Mouse (Mus musculus) hindbrain, embryonic 11.5 days (tissue): ENCODE data around the gene Cfap74. TPM values are rescaled to one million over a fixed set of nuclear protein-coding genes. Genes with fewer than 3 reads are reported as not detected.

Experiments
- ATAC-seq: fragments of 200-750 bp; cut with Nextera tagmentation; 2 replicates; pipeline ENCODE4 v1.8.0; 2017; ENCODE audit warnings: mild to moderate bottlenecking, moderate TSS enrichment, moderate library complexity; ENCODE audit not compliant: low FRiP score
- DNase-seq: peaks from one replicate; pipeline ENCODE4 v3.0.0-alpha.2; 2015; ENCODE audit warnings: low spot score
- H3K27ac ChIP-seq: fragments of 300-500 bp; sonication (generic); 2 replicates; pipeline ENCODE4 v1.5.1; 2014; ENCODE audit warnings: mild to moderate bottlenecking, low read depth, low read length
- H3K27me3 ChIP-seq: fragments of 300-500 bp; sonication (generic); 2 replicates; pipeline ENCODE4 v1.6.1; 2014; ENCODE audit warnings: mild to moderate bottlenecking, low read length, moderate library complexity, mixed read lengths; ENCODE audit not compliant: control insufficient read depth, insufficient read depth
- H3K36me3 ChIP-seq: fragments of 300-500 bp; sonication (generic); 2 replicates; pipeline ENCODE4 v1.6.1; 2014; ENCODE audit warnings: mild to moderate bottlenecking, low read length, moderate library complexity, mixed read lengths; ENCODE audit not compliant: control insufficient read depth, insufficient read depth
- H3K4me1 ChIP-seq: fragments of 300-500 bp; sonication (generic); replicated peaks from 2 replicates; pipeline ENCODE4 v1.6.1; 2014; ENCODE audit warnings: low read length, mixed read lengths; ENCODE audit not compliant: control insufficient read depth, insufficient read depth
- H3K4me2 ChIP-seq: fragments of 300-500 bp; sonication (generic); replicated peaks from 2 replicates; pipeline ENCODE4 v1.6.1; 2014; ENCODE audit warnings: mild to moderate bottlenecking, low read depth, low read length
- H3K4me3 ChIP-seq: fragments of 300-500 bp; sonication (generic); 2 replicates; pipeline ENCODE4 v1.5.1; 2014; ENCODE audit warnings: low read depth, low read length
- H3K9ac ChIP-seq: fragments of 300-500 bp; sonication (generic); 2 replicates; pipeline ENCODE4 v1.6.1; 2014; ENCODE audit warnings: low read depth, low read length
- H3K9me3 ChIP-seq: fragments of 300-500 bp; sonication (generic); 2 replicates; pipeline ENCODE4 v1.6.1; 2016; ENCODE audit warnings: low read length; ENCODE audit not compliant: control insufficient read depth
- WGBS: fragments of 180-500 bp; shearing (Covaris S2); extraction: QIAGEN DNeasy Blood & Tissue Kit; methylation state at CpG from one replicate; pipeline ENCODE4 v1.1.7; 2014; 5-methylcytosine and 5-hydroxymethylcytosine counted together
- polyA plus RNA-seq: library from polyadenylated mRNA; unstranded; fragments of >200 nt; fragmentation: Nextera tagmentation; extraction: Ambion mirVana; gene quantifications from 2 replicates; pipeline ENCODE4 v1.2.1, GENCODE M21; 2014

Cfap74 gene
- polyA plus RNA-seq, 1 experiment from 2014 or later: 6.8 TPM

DNA sequence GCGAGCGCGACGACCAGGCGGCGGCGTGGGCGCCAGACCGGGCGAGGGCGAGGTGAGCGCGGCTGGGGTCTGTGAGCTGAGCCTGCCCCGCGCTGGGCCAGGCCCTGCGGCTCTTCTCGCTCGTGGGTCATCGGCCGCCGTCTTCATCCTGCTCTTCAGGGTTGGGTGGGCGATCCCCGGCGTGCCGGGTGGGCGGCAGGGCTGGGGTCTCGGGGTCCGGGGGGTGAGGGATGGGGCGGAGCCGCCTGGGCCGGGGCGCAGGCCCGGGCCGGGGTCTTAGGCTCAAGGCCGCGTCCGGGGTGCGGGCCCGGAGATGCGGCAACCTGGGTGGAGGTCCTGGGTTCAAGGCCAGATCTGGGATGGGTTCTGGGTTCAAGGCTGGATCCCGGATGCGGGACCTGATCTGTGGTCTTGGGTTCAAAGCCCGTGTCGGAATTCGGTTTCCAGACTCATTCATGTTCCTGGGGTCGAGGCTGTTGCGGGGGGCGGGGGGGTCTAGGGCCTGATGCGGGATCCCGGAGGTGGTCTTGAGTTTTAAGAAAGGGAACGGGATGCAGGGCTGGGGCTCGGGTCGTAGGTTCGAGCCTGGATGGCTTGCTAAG is 82.6 kb downstream of the Cfap74 start:
- Histone ChIP-seq H3K9ac (peak overlapping the region; percentile 100), H3K4me3 (peak overlapping the region; percentile 100), H3K27me3 (no peaks in the 10 kb centered on the region), H3K27ac (peak overlapping the region; percentile 91), H3K9me3 (no peaks in the 10 kb centered on the region), H3K4me1 (peaks cover 8% of the 10 kb centered on the region), H3K36me3 (no peaks in the 10 kb centered on the region), H3K4me2 (peak overlapping the region; percentile 69)
- ATAC-seq: peak; percentile 64
- DNase-seq: peak; percentile 76
- WGBS: under 1% methylated on average over 40 of the region's 54 CpGs

DNA sequence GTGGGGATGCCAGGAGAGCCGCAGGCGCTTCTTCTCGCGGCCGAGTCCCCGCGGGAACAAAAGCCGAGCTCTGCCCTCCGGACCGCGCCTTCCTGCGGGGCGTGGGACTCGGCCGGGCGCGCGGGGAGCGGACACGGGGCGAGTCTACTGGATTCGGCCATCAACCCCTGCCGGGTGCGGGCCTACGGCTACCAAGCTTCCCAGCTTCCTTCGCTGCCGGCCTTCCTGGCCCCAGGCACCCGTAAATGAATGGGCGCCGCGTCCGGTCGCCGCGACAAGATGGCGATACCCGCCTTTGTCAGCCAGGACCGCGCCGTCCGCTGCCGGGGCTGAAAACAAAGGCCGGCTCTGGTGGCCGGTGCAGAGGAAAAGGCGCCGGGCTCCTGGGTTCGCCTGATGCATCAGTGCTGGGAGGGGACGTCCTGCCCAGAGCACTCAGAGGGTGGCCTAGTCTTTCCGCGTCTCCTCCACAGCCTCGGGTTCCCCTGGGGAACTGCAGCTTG is 83.2 kb downstream of the Cfap74 start:
- WGBS: under 1% methylated on average over 51 of the region's 51 CpGs
- H3K27me3 ChIP-seq: no peaks in the 10 kb centered on the region
- peak overlapping the region; percentile 100 for H3K9ac ChIP-seq
- H3K36me3 ChIP-seq: no peaks in the 10 kb centered on the region
- H3K4me1 ChIP-seq: peaks cover 8% of the 10 kb centered on the region
- H3K4me2 ChIP-seq: peak overlapping the region; percentile 69
- DNase-seq: peak; percentile 71
- H3K27ac ChIP-seq: peak overlapping the region; percentile 91
- ATAC-seq: 0 out of 2 replicates have a peak, but pooled peaks have one; percentile 18
- H3K9me3 ChIP-seq: no peaks in the 10 kb centered on the region
- peak overlapping the region; percentile 100 for H3K4me3 ChIP-seq

DNA sequence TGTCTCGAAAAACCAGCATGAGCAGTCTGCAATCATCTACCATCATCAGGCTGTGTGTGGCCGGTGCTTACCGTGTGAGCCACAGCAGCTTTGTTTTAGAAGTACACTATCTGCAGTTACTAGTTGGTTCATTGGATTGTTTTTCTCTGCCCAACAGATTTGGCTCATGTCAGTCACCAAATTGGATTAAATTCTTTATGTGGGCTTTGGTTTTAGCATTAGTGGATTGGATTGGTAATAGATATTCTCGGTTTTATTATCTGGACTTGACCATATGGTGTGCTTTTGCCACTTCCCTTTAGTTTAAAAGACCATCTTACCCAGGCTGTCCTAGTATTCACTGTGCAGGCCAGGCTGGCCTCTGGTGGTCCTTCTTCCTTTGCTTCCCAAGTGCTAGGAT is 85.9 kb downstream of the Cfap74 start:
- no peak overlapping the region for H3K4me2 ChIP-seq
- ATAC-seq (no peak), DNase-seq (no peak)
- 89% methylated on average over 4 of the region's 4 CpGs for whole genome bisulfite sequencing
- no peak overlapping the region for H3K4me3 ChIP-seq
- no peaks in the 10 kb centered on the region for H3K36me3 ChIP-seq
- H3K4me1 ChIP-seq: peaks cover 8% of the 10 kb centered on the region
- H3K27ac ChIP-seq: no peak overlapping the region
- H3K27me3 ChIP-seq: no peaks in the 10 kb centered on the region
- no peak overlapping the region for H3K9ac ChIP-seq
- no peaks in the 10 kb centered on the region for H3K9me3 ChIP-seq

DNA sequence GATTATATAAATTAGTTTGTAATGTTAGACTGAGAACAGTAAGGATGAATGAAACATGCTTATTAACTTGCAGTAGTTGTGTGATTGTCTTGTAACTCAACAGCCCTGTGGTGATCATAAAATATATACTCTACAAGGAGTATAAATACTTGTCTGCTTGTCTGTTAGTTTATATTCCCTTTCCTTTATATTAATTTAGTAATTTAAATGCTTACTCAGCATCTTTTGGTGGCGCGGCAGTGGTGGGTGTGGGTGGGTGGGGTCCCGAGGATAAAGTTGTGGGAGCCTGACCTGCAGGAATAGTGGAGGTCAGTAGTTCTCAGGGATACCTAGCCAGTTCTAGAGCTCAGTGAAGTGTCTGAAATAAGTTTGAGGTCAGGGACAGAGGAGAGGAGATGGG is 89.0 kb downstream of the Cfap74 start:
- Histone ChIP-seq H3K27ac (no peak overlapping the region), H3K9me3 (no peaks in the 10 kb centered on the region), H3K27me3 (no peaks in the 10 kb centered on the region), H3K4me1 (peaks cover 2% of the 10 kb centered on the region), H3K4me3 (no peak overlapping the region), H3K36me3 (no peaks in the 10 kb centered on the region), H3K4me2 (no peak overlapping the region), H3K9ac (no peak overlapping the region)
- ATAC-seq (no peak), DNase-seq (no peak)
- 87% methylated on average over 3 of the region's 3 CpGs for WGBS

DNA sequence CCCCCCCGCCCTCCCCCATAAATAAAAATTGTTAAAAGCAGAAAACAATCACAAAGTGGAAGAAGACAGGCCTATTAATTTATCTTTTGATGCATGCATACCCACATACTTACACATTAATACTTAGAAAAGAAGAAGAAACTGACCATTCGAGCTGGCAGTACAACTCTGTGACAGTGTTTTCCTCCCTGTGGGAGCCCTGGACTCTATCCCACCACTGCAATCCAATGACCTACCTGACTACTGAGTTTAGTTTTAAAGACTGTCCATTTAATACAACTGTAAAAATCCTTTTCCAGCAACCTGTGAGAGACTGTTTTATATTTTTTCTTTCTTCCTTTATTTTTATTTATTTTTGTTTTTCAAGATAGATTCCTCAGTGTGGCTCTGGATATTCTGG is 92.1 kb downstream of the Cfap74 start:
- WGBS: 73% methylated on average over 2 of the region's 2 CpGs
- Histone ChIP-seq H3K4me3 (no peak overlapping the region), H3K4me1 (no peaks in the 10 kb centered on the region), H3K9ac (no peak overlapping the region), H3K9me3 (no peaks in the 10 kb centered on the region), H3K4me2 (no peak overlapping the region), H3K27ac (no peak overlapping the region), H3K27me3 (no peaks in the 10 kb centered on the region), H3K36me3 (no peaks in the 10 kb centered on the region)
- DNase-seq: no peak
- no peak for ATAC-seq

DNA sequence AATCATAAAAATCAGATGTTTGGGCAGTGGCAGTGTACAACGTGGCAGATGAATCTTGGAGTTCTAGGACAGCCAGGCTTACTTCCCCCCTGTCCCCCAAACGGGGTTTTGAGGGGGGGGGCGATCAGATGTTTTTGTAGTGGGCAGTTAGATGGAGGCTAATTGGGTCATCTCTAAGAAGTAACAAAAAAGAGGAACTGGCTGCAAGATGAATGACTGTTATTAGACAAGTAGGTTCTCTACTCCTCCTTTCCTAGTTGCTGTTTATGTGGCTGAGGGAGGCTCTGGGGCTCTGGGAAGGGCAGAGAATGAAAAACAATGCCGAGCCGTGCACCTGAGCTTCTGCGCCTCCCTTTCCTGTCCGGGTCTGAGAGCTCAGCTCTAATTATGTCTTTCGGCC is 96.1 kb downstream of the Cfap74 start:
- ATAC-seq: no peak
- 78% methylated on average over 8 of the region's 8 CpGs for WGBS

DNA sequence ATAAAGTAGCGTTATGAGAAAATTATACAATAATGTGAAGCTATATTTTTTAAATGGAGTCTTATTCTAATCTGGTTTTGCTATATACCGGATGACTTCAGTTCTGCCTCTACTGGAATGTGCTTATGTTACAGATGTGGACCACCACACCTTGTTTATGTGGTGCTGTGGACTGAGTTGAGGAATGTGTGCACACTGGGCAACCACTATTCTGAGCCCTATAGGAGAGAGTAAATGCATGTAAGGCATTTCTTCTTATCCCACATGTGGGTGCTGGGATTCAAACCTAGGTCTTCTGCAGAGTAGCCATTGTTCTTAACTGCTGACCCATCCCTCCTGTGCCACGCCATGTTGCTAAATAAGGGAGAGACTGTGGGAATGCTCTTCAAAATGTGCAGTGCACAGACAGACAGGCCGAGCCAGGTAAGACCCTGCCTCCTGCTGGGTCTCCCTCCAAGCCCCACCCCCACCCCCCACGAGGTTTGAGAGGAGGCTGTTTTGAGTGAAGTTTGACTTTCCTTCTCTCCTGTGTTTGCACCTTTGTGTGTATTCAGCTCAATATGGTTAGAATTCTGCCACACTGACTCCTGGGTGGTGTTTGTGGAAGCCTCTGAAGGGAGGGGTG is 96.8 kb downstream of the Cfap74 start:
- Histone ChIP-seq H3K9me3 (no peaks in the 10 kb centered on the region), H3K4me3 (no peak overlapping the region), H3K4me2 (no peak overlapping the region), H3K4me1 (no peaks in the 10 kb centered on the region), H3K27me3 (no peaks in the 10 kb centered on the region), H3K27ac (no peak overlapping the region), H3K9ac (no peak overlapping the region), H3K36me3 (no peaks in the 10 kb centered on the region)
- WGBS: 87% methylated on average over 5 of the region's 5 CpGs
- no peak for DNase-seq
- no peak for ATAC-seq

More for the DNA sequence above, 96.1 kb downstream of the Cfap74 start:
- Histone ChIP-seq H3K4me2 (no peak overlapping the region), H3K27ac (no peak overlapping the region), H3K9ac (no peak overlapping the region), H3K4me1 (no peaks in the 10 kb centered on the region), H3K4me3 (no peak overlapping the region), H3K36me3 (no peaks in the 10 kb centered on the region), H3K27me3 (no peaks in the 10 kb centered on the region), H3K9me3 (no peaks in the 10 kb centered on the region)
- DNase-seq: no peak

DNA sequence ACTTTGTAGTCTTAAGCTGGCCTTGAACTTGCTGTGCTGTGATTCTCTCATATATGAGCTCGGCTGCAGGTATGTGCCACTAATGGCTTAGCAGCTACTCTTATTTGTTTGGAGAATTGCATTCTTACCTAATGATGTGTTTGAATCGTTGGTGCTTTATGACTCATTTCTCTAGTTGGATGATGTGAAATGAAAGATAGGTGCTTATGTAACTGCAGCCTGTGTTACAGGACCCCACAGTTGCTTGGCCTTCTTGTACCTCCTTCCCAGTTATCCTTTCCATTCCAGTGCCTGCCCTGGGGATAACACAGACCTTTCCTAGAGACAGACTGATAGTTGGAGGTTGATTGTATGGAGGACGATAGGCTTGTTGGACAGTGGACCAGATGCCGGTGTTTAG is 99.6 kb downstream of the Cfap74 start:
- H3K4me2 ChIP-seq: no peak overlapping the region
- H3K27ac ChIP-seq: no peak overlapping the region
- WGBS: 90% methylated on average over 4 of the region's 4 CpGs
- H3K9ac ChIP-seq: no peak overlapping the region
- no peaks in the 10 kb centered on the region for H3K36me3 ChIP-seq
- H3K4me1 ChIP-seq: no peaks in the 10 kb centered on the region
- H3K27me3 ChIP-seq: no peaks in the 10 kb centered on the region
- ATAC-seq: no peak
- no peak overlapping the region for H3K4me3 ChIP-seq
- H3K9me3 ChIP-seq: no peaks in the 10 kb centered on the region
- no peak for DNase-seq

DNA sequence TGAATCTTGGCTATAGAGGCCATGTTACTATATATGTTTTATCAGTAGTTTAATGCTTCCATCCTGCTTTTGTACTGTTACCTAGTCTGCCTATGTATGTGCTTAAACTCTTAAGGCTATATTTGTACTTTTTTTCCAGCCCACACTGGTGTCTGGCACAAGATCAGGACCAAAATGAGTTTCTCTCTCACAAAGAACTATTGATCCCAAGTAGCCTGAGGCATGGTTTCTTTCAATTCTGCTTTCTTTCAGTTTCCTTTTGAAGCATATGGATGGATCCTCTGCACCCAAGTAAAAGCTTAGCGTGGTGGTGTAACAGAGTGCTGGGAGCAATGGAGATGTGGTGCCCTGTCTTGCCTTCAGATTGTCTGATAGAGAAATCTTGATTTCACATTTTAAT is 102.0 kb downstream of the Cfap74 start:
- H3K9ac ChIP-seq: no peak overlapping the region
- no peak overlapping the region for H3K27ac ChIP-seq
- no peaks in the 10 kb centered on the region for H3K9me3 ChIP-seq
- no peaks in the 10 kb centered on the region for H3K4me1 ChIP-seq
- H3K27me3 ChIP-seq: no peaks in the 10 kb centered on the region
- H3K36me3 ChIP-seq: no peaks in the 10 kb centered on the region
- no peak overlapping the region for H3K4me3 ChIP-seq
- no peak overlapping the region for H3K4me2 ChIP-seq
- DNase-seq (no peak), ATAC-seq (no peak)
- 97% methylated on average over 1 of the region's 1 CpGs for WGBS
